Mouse (Mus musculus) lung, postnatal 36 days (tissue): ENCODE data around the gene Letm1.

Experiments
- DNase-seq: peaks from one replicate; pipeline ENCODE4 v3.0.0; 2022; ENCODE audit warnings: mixed read lengths

Gene Letm1

DNA sequence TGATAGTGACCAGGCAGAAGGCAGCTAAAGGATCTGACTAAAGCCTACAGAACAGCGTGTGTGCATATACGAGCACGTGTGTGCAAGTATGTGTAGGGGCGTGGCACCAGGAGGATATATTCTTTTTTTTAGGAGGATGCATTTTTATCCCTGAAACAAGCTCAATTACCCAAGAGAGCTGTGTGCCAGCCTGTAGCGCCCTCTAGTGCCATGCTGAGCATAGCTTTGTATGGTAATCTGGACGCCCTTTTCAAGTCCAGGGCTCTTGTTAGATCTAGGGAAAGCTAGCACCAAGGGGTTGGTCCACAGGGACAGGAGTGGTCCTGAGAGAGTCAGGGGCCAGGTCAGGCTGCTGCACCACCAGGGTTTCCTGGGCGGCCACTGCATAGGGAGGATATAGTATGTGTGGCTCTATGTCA, 44.7 kb downstream of the Letm1 start:
- peak; percentile 87 for DNase-seq

- no peak for DNase-seq
Measured at GRCm38 (mm10) chr5:33736230-33736629, 46.4 kb downstream of the Letm1 start.

DNA sequence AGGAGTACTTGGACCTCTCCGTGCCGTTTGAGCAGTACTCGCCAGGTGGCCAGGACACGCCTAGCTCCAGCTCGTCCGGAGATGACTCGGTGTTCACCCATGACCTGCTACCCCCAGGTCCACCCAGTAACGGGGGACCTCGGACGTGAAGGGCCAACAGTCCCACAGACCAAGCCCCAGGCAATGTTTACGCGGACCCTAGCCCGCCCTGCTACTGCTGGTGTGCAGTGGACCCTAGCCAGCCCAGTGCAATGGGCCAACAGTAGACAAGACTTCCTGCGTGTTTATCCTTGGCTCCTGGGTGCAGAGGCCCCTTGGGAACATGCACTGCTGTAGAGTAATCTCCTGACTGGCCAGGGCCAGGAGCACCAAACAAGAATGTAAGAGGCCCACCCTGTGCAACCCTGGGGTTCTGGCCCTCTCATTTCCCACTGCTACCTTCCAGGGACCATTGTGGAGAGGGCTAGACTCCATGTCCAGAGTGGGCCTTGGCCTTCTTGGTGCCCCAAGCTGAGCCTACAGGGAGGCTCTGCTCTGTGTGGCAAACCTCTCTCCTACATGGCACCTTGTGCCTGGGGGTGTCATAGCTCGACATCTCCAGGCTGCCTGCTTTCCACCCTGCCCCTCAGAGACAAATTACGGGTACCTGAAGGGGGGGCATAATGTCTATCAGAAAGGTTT, 47.1 kb downstream of the Letm1 start:
- no peak for DNase-seq

DNA sequence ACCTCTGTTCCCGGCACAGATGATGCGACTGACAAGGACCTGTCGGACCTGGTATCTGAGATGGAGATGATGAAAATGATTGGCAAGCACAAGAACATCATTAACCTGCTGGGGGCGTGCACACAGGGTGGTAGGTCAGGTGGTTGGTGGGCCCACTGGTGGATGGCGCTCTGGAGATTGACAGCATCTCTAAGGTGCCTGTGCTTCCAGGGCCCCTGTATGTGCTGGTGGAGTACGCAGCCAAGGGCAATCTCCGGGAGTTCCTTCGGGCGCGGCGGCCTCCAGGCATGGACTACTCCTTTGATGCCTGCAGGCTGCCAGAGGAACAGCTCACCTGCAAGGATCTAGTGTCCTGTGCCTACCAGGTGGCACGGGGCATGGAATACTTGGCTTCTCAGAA, 48.8 kb downstream of the Letm1 start:
- no peak for DNase-seq

GRCm38 (mm10) chr5:33731051-33731450, 51.6 kb downstream of the Letm1 start:
- DNase-seq: peak; percentile 53

DNA sequence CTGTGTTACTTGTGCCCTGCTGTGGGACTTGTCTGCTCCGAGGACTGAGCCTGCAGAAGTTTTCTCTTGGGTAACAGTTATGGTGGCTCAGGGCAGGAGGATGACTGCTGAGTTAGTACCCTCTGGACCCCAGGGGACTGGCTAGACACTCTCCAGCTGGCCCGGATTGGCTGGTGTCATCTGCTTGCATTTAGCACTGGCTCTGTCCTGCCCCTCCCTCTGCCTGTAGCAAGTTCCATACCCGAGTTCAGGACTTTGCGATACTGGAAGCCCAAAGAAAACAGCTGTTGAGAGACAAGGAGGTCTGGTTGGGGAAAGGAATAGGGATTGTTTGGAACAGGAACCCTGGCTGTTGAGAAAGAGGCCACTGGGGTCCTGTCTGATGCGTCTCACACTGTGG, 52.1 kb downstream of the Letm1 start:
- peak; percentile 56 for DNase-seq

DNA sequence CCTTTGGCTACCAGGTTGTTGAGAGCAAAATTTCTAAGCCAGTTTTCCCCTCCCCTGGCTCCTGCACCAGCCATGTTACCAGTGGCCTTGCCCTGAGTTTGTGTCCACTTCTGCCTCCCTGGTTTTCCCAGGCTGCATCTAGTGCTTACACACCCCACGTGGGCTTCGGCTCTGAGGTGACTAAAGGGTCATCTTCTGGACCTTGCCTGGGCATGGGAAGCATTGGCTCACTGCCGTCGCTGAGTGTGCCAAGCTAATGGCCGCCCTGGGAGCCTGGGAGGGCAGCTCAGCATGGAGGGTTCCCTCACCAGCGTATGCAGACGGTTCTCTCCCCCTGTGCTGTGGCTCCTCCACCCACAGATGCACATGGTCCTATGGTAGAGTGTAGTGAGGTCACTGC, 53.8 kb downstream of the Letm1 start:
- no peak for DNase-seq

- no peak for DNase-seq
Measured at GRCm38 (mm10) chr5:33726891-33727290, 55.7 kb downstream of the Letm1 start.

DNA sequence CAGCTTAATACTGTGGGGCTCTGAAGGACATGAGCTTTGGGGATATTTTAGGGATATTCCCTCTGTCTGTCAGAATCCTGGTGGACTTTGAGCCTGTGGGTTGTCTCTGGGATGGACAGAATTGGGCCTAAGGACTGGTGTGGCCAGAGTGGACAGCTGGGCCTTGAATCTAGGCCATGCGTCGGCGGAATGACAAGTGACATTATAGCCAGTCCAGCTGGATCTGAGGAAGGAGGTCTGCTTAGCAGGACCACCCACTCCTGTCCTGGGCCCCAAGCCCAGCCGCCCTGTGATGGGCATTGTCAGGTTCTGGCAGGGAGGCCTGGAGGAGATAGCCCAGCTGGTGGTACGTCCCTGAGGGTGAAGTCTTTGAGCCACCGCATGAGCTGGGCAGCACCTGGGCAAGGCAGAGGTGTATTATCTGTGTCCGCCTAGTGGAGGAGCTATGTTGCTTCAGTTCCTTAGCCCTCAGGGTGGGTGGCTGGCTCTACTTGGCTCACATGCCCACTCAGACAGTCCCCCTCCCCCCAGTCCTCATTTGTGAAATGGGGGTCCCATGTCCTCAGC, 56.5 kb downstream of the Letm1 start:
- peak; percentile 69 for DNase-seq

- DNase-seq: no peak
Measured at GRCm38 (mm10) chr5:33723641-33724465, 58.8 kb downstream of the Letm1 start.

GRCm38 (mm10) chr5:33723019-33723640, 59.5 kb downstream of the Letm1 start:
- peak; percentile 43 for DNase-seq

- DNase-seq: peak; percentile 32
Measured at GRCm38 (mm10) chr5:33722266-33723018, 60.2 kb downstream of the Letm1 start.

DNA sequence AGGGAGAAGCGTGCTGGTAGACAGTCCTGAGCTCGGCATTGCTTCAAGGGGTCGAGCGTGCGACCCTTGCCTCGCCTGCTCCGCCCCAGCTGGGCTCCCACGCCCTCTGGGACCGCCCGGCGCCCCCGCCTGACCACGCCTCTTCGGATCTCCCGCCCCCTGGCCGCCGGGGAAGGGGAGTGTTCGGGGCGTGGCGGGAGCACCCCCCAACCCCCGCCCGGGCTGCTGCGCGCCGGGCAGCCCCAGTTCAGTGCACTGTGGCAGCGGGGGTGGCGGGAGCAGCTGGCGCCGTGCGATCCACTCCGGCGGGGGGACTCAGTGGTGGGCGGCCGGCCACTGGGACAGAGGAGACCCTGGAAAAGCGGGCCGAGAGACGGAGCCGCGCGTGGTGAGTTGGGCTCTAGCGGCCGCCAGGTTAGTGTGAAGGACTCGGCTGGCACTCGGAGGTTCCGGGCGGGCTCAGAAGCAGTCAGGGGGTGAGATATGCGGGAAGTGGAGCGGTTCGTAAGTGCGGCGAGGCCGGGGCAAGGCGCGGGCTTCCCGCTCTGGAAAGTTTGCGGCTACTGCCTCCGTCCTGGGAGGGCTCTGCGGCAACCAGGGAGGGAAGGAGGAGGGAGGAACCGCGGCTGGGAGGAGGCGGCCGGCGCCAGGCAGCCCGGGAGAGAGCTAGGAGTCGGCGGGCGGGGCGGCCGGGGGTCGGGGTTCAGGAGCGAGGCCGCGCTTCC, 60.9 kb downstream of the Letm1 start, which contains the start of gene Fgfr3:
Gene Fgfr3, plus strand, starts transcription at position 134 of the 725 bp plus-strand sequence.
- DNase-seq: peak; percentile 81

- DNase-seq: no peak
Measured at GRCm38 (mm10) chr5:33720852-33721490, 61.6 kb downstream of the Letm1 start.

- no peak for DNase-seq
Measured at GRCm38 (mm10) chr5:33718460-33718859, 64.2 kb downstream of the Letm1 start.

GRCm38 (mm10) chr5:33716467-33716866, 66.2 kb downstream of the Letm1 start:
- DNase-seq: peak; percentile 44

GRCm38 (mm10) chr5:33715182-33715581, 67.4 kb downstream of the Letm1 start:
- DNase-seq: no peak

DNA sequence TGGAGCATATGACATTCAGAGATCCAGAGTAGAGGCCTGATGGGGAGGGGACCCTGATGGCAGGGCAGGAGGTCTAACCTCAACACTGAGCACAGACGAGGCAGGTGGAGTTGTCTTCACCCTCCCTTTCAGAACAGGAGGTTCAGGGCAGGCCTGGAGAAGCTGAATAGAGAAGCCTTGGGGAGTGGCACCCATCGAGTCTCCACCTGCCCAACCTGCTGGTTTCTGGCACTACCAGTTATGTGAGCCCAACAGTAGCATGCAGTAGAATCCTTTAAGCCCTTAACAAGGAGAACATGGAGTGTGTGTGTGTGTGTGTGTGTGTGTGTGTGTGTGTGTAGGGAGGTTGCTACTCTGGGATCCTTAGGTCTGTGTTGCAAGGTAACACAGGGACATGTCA, 70.1 kb downstream of the Letm1 start:
- DNase-seq: no peak

DNA sequence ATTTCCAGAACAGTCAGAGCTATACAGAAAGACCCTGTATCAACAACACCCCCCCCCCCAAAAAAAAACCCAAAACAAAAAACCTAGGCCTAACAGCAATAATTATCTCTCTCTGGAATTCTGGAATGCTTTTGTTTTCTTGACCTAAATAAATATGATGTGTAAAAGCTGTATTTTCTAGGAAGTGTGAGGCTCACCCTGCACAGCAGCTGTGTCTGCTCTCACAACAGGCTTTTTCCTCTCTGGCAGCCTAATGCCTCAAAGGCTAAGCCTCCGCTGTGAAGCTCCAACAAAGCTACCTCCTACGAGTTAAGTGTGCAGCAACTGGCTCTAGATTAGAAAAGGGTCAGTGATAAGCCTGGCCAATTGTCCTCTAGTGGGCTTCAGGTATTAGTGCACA, 73.6 kb downstream of the Letm1 start:
- DNase-seq: peak; percentile 52

- peak; percentile 53 for DNase-seq
Measured at GRCm38 (mm10) chr5:33707163-33707562, 75.5 kb downstream of the Letm1 start.

DNA sequence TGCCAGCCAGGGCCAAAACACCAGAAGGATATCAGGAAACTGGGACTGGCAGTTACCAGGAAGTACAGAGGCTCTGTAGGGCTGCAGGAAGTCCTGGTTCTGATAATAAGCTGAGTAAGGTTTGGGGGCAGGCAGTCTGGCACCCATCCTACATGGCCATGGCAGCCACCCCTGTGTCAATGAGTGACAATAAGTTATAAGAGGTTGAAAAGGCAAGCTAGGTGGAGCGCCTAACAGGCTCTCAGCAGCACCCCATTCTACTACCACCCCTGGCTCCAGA, 76.3 kb downstream of the Letm1 start:
- DNase-seq: peak; percentile 51
